Mouse (Mus musculus) CD4-positive helper T cell, adult 2 months (primary cell): Measurements from ENCODE around the gene Olfr1030.
"Not testable (repeated sequence)": the region's sequence is repeated elsewhere in the genome, so short reads cannot be mapped to it uniquely, and the experiment has no call there.

Experiments used
- DNase-seq: peaks from one replicate; pipeline ENCODE4 v3.0.0-alpha.2; 2012; ENCODE audit warnings: low read depth, missing footprints, low spot score

Olfr1030 gene

DNA sequence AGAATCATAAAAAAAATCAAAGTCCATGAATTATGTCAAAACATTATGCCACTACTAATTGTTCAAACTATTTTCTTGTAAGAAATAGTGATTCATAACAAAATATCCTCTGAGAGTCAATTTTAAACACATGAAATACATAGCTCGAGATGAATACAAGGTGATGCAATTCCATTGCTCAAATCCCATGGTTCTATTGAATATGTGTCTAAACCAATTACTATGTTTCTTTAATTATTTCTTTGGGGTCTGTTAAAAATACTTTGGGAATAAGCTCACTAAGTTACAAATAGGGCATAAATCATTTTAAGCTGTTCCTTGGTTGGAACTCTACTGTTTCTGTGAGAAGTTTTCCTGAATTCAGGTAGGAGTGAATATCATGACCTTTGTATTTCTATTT, at the start of gene Olfr1030:
Olfr1030 (plus strand) TSS at position 301 of the 400 bp plus-strand sequence.
- no peak for DNase-seq

DNA sequence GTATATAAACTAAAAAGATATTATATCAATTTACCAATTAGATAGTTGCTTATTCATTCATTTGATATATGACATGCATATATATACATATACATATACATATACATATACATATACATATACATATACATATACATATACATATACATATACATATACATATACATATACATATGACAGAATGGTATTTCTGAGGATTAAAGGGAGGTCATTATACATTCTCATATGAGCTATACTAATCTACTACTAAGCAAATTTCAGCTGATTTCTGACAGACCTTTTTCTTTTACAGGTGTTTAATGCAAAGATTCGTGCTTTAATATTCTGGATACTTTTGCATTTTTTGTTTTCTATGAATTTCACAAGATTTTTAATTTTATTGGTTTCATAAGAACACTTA, 28.9 kb upstream of the Olfr1030 start, which contains the start of gene Olfr1028:
Olfr1028 (plus strand) TSS at position 301 of the 400 bp plus-strand sequence.
- no peak for DNase-seq

GRCm38 (mm10) chr2:85973595-85973994, 5.5 kb upstream of the Olfr1030 start, which contains the start of gene Olfr1029:
Gene Olfr1029 (plus strand): TSS chr2:85973895.
- no peak for DNase-seq

DNA sequence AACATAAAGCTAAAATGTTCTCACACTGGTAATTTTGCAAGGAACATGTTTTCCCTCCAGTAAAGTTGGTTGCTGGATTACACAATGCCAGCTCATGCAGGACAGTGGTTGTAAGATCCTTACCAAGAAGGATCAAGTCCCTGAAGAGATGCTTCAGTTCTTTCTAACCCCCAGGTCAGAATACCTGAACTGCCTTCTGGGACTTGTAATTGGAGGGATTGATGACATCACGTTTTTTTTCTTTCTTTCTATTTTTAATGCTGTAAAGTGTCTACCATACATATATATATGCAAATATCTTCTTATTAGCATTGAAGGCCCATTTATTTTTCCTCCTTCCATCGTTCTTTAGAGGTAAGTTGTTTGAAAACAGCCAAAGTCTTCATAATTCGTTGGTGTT, 10.9 kb downstream of the Olfr1030 start, which contains the start of gene Olfr1031:
Olfr1031 (plus strand) TSS at position 301 of the 400 bp plus-strand sequence.
- no peak for DNase-seq

GRCm38 (mm10) chr2:86005240-86005639, 26.2 kb downstream of the Olfr1030 start, which contains the start of gene Olfr1032:
Gene Olfr1032 (plus strand): TSS chr2:86005540.
- no peak for DNase-seq

DNA sequence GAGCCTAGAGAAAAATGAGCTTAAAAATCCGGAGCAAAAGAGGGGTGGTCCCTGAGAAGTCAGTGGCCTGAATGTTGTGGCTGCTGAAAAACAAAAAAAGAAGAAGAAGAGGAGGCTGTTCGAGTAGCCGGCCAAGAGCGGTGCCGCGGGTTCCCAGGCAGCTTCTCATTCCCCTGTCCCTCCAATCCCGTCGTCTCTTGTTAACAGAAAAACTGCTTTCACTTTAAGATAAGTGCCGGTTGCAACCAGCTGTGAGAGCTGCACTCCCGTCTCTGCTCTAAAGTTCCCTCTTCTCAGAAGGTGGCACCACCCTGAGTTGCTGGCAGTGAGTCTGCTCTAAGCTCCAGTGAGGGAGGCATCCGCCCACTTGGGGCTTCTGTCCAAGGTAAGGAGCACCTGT, 41.3 kb downstream of the Olfr1030 start, which contains the start of gene Olfr1033:
Olfr1033 (plus strand) TSS at position 228 of the 400 bp plus-strand sequence.
- not testable (repeated sequence) for DNase-seq

- DNase-seq = not testable (repeated sequence)
These were observed 42.4 kb downstream of the Olfr1030 start for GRCm38 (mm10) chr2:86021518-86021917.
